Mouse (Mus musculus): Measurements from ENCODE around the gene 1300017J02Rik.

DNA sequence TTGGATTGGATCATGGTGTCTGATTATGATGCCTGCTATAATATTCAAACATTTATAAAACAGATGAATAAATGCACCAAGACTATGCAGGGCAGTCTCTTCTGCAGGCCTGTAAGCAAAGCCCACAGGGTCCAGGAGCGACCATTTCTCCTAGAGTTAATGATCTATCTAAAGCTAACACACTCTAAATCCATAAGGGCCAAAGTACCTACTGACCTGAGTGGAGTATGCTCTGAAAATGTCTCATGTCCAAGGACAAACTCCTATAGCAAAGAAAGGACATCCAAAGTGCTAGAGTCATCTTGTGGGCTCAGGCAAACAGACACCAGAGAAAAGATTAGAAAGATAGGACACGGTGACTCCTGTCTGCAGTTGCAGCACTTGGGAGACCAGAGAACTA is 10.4 kb downstream of the 1300017J02Rik start:
- TF ChIP-seq CTCF (IDR thresholded peaks at IDR 0.05; ENCODE audit: control insufficient read depth, insufficient read depth, insufficient read length) (no peak), CEBPB (IDR thresholded peaks at IDR 0.05; ENCODE audit: low read depth) (no peak), FOSL1 (IDR thresholded peaks at IDR 0.05; ENCODE audit: insufficient read depth, low read length, poor library complexity, severe bottlenecking) (no peak), USF1 (IDR thresholded peaks at IDR 0.05; ENCODE audit: low read depth) (no peak), MYOG (IDR thresholded peaks at IDR 0.05; ENCODE audit: control insufficient read depth, extremely low read depth, insufficient read length) (no peak), MAX (IDR thresholded peaks at IDR 0.05) (no peak)
